Mouse (Mus musculus): Measurements from ENCODE around the gene Mcemp1.

DNA sequence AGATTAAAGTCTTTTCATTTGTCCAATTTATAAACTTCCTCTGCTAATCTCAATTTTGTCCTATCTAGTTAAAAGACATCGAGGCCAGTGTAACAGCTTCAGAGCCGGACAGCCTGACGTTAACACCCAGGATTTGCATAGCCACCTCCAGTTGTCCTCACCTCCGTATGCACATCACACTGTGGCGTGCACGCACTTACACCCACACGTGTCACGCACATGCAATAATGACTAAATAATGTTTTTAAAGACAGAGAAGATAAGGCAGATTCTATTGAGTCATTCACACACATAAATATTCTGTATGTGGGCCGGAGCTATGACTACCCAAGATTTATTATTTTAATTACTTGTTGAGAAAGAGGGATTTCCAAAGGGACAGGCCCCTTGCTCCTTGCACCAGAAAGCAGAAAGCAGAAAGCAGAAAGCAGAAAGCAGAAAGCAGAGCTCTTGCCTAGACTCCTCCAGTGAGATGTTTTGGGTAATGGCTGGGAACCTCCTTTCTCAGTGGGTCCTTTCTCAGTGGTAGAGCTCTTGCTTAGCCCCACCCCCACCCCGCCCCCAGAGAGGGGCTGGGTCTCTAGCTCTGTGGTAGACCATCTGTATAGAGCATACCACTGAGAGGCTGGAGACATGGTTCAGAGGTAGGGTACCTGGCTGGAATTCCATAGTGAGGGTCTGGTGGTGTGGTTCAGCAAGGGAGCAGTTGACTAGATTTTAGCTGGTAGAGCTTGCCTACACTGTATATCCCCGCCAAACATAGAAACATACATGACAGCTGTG, 10.6 kb upstream of the Mcemp1 start:
- TF ChIP-seq CTCF (IDR thresholded peaks at IDR 0.05; ENCODE audit: borderline replicate concordance, insufficient read depth, low read length) (no peak), POLR2A (IDR thresholded peaks at IDR 0.05; ENCODE audit: low read depth, low read length) (no peak)

Data from embryonic fibroblast, embryonic 13.5 days (primary cell).